Mouse (Mus musculus) ovary, postnatal 10 days (tissue): ENCODE data around the gene Ednrb.

ENCODE experiments used
- DNase-seq: peaks from one replicate; pipeline ENCODE4 v3.0.0; 2022; ENCODE audit warnings: low spot score

Gene Ednrb

GRCm38 (mm10) chr14:103844011-103844549 is at the start of gene Ednrb:
Gene Ednrb (minus strand): TSS chr14:103844402.
- DNase-seq: no peak

DNA sequence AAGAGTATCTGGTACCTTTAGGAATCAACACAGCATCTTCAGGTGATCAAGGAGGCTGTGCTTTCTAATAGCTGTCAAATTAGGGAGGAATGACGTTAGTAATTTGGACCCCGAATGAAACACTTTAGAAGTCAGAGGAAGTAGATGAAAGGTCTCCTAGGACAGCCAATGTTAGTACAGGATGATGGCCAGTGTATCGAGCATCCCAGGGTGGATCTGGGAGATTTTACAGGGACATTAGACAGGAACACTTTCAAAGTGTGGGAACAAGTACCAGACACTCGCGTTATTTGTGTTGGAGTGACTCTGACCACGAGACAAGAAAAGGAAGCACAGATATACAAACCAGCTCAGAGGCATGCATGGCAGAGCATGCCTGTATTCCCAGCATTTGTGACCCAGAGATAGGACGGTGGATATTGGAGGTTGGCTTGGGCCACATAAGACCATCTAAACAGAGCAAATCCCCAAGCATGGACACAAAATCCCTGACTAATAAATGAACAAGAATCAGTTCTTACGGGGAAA is 48.3 kb upstream of the Ednrb start:
- no peak for DNase-seq

- DNase-seq: no peak
Measured at GRCm38 (mm10) chr14:103890761-103891160, 46.6 kb upstream of the Ednrb start.

GRCm38 (mm10) chr14:103884892-103885575 is 40.8 kb upstream of the Ednrb start:
- no peak for DNase-seq

- DNase-seq: no peak
Measured at GRCm38 (mm10) chr14:103882943-103883342, 38.7 kb upstream of the Ednrb start.

DNA sequence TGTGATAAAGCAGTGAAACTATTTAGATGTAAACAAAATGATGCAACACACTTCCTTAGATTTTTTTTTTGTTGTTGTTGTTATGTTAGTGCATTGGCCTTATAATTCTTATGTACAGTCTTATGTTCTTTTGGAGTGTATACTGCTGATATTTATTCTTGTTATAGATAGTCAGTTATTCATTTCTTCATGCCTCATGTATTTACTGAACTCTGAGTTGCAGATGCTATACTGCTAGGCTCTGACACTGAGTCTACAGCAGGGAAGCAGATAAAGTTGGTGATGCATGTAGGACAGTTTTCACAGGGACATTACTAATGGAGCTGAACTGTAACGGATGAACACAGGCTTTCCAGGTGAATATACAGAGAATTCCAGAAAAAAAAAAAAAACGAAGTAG is 32.9 kb upstream of the Ednrb start:
- no peak for DNase-seq

GRCm38 (mm10) chr14:103876598-103876997 is 32.4 kb upstream of the Ednrb start:
- DNase-seq: no peak

DNA sequence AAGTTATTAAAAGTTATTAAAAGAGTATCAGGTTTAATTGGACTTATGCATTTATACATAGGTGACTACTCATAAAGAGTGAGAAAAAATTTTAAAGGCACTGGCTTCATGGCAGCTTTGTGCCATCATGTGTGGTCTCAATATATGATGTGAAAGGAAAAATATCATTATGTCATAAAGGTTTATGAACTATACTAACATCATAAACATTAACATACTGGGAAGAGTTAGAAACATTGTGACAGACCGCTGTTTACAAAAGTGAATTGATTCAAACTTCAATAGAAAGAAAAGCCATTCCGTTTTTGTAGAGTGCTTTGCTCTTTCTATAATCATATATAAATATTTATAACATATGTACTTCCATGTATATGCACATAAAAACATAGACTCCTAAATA is 22.4 kb upstream of the Ednrb start:
- DNase-seq: no peak

DNA sequence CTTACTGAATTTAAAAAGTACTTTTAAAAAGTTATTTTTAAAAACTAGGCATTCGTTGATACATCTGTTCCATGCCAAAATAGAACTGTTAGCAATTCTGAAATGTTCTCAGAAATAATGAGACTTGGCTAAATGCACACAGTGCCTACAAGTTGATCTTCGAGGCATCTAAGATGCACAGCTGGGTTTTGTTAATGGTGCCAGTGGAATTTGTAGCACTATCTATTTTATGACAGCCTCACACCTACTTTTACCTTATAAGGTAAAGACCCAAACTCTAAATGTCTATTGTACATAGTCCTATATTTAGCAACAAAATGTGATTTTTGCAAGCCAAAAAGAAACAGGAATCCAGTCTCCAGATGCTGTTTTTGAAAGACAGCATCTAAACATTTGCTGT is 21.0 kb upstream of the Ednrb start:
- DNase-seq: no peak

- no peak for DNase-seq
Measured at GRCm38 (mm10) chr14:103850071-103850845, 6.1 kb upstream of the Ednrb start.

DNA sequence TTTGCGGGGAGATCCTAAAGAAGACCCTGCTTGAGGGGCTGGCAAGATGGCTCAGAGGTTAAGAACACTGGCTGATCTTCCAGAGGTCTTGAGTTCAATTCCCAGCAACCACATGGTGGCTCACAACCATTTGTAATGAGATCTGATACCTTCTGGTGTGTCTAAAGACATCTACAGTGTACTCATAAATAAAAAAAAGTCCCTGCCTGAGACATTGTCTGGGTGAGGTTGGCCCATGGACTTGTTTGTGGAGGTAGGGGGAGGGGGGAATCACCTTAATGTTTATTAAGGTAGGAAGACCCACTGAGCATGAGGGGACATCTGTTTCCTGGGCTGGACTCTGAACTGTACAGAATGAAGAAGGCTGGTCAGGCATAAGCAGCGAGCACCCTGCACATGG is 1.5 kb upstream of the Ednrb start:
- no peak for DNase-seq

GRCm38 (mm10) chr14:103844944-103845343 is 742 bp upstream of the Ednrb start:
- DNase-seq: no peak

- DNase-seq: peak; percentile 29
Measured at GRCm38 (mm10) chr14:103843371-103844001, 716 bp downstream of the Ednrb start.

DNA sequence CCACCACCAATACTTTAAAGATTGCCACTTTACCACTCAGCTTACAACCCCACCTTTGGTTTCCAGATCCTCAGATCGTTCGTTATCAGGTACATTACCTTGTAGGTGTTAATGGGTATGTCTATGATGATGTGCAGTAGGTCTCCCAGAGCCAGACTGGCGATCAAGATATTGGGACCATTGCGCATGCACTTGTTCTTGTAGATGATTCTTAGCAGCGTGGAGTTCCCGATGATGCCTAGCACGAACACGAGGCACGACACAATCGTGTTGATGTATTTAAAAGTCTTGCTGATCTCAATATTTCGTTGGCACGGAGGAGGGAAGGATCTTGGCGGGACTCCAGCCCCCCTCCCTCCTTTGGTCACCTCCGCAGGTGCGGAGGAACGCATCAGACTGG is 1.3 kb downstream of the Ednrb start:
- no peak for DNase-seq

GRCm38 (mm10) chr14:103840436-103840835 is 3.8 kb downstream of the Ednrb start:
- no peak for DNase-seq

GRCm38 (mm10) chr14:103838887-103839286 is 5.3 kb downstream of the Ednrb start:
- DNase-seq: no peak

DNA sequence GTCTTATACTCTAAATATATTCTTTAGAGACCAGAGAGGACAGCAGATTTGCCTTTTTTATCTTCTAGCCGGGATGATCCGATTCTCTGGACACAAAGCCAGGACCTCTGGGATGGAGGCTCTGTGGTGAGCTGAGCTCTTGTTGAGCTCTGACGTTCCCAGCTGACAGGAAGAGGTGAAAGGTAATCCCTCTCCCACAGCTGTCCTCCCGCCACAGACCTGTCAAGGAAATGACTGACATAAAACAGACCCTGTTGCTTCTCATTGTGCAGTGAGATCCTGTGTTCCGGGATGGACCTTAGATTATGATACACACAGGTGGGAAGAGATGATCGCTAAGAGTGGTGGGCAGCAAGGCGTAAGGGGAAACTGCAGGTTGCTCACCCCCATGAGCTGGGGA is 9.6 kb downstream of the Ednrb start:
- no peak for DNase-seq

- no peak for DNase-seq
Measured at GRCm38 (mm10) chr14:103834147-103834546, 10.1 kb downstream of the Ednrb start.

DNA sequence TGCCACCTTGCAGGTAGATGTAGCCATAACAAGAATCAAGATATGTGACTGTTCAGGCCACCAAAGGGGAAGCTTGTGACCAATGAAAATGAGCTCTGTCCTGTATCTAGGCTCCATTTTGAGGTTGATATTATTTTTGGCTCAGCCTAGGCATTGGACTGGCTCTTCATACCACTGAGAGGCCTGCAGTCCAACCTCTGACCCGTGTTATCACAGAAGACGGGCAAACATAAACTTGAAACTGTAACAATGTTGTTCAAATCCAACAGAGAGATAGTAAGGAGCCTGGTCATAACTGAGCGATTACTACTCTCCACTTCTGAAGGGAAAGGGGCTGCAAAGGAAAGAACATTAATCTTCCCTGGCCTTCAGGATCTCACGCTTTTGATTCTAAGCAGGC is 11.7 kb downstream of the Ednrb start:
- DNase-seq: no peak

- DNase-seq: no peak
Measured at GRCm38 (mm10) chr14:103831007-103831406, 13.2 kb downstream of the Ednrb start.

- DNase-seq: no peak
Measured at GRCm38 (mm10) chr14:103826343-103826742, 17.9 kb downstream of the Ednrb start.

DNA sequence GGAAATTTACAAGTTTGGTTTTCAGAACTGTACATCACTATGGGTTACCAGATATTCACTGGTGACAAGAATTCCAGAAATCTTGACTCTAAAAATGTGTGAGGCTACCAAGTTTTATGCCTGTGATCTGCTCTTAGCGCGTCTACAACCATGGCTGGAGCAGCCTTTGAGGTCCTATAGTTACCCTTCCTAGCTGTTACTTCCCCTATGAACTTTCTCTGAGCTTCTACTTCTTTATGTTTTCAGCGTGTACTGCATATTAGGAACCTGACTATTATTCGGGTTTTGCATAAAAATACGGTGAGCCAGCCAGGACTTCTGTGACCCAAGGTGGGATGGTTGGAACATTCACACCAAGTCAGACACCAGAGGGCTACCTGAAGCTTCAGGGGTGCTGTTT is 18.3 kb downstream of the Ednrb start:
- DNase-seq: no peak

GRCm38 (mm10) chr14:103823501-103823900 is 20.7 kb downstream of the Ednrb start:
- DNase-seq: no peak
